Comparison of ENCODE assay signal across 8 mouse cellular contexts in genomic region chr13:83566180-83566579, GRCm38 (mm10).
DNase-seq lines count a peak whose midpoint lies in the region; ATAC-seq and TF ChIP-seq lines count a peak whose summit lies in the region.
"Had no signal": no experiment of that assay in that cellular context is flagged by ENCODE, and none has a peak within 500 bp of the region (broad histone marks: within the 10 kb centered on the region; RNA-seq: fewer than 3 reads in every experiment).

No protein-coding gene starts in this region.

- H3K9me3 ChIP-seq in lung, embryonic 14.5 days (ENCODE audit: low read depth, low read length), result no peaks in the 10 kb centered on the region
- H3K9me3 ChIP-seq: intestine, embryonic 15.5 days had no signal

- intact Hi-C loops in gastrocnemius, postnatal 14 days (cut with DNase I; ENCODE audit: low total_unique reads), result no loop called here

- WGBS in lung, embryonic 14.5 days, result 23% methylated on average over 4 of the region's 4 CpGs
- 24% methylated on average over 4 of the region's 4 CpGs for WGBS in lung, adult 2 months

- peak overlapping the region; percentile 12; the same call in 1 of the 2 replicates for H3K4me2 ChIP-seq in lung, embryonic 14.5 days
- H3K4me2 ChIP-seq: intestine, embryonic 15.5 days had no signal

- no peaks in the 10 kb centered on the region for H3K27me3 ChIP-seq in lung, embryonic 14.5 days (ENCODE audit: insufficient read depth, low read length)
- H3K27me3 ChIP-seq: intestine, embryonic 15.5 days had no signal

- H3K36me3 ChIP-seq in lung, embryonic 14.5 days (ENCODE audit: insufficient read depth), result no peaks in the 10 kb centered on the region
- H3K36me3 ChIP-seq: intestine, embryonic 15.5 days had no signal

- no peak overlapping the region for H3K9ac ChIP-seq in lung, embryonic 14.5 days
- H3K9ac ChIP-seq: intestine, embryonic 15.5 days had no signal

- peak overlapping the region; percentile 50; the same call in 1 of the 2 replicates for H3K27ac ChIP-seq in lung, embryonic 14.5 days (ENCODE audit: low read depth)
- H3K27ac ChIP-seq: intestine, embryonic 15.5 days had no signal

- ATAC-seq in lung, embryonic 14.5 days (ENCODE audit: insufficient read depth), result peak; percentile 73; the same call in 1 of the 2 replicates
- ATAC-seq in hematopoietic stem cell, adult 5-6 weeks (replicated peaks in 1 of 2; ENCODE audit: insufficient read depth in 1 of 2, low FRiP score in 2 of 2, low TSS enrichment in 1 of 2, low read depth in 1 of 2, poor library complexity in 2 of 2, severe bottlenecking in 2 of 2), result peak; percentile 85 to 96
- ATAC-seq in megakaryocyte-erythroid progenitor cell, adult 5-6 weeks (replicated peaks; ENCODE audit: low FRiP score, low TSS enrichment, poor library complexity, severe bottlenecking), result 0 out of 2 replicates have a peak, but pooled peaks have one; percentile 12

- TF ChIP-seq POLR2A in lung, adult 2 months (IDR thresholded peaks at IDR 0.05; ENCODE audit: borderline replicate concordance, extremely low read depth, low read depth, low read length), result no peak
- TF ChIP-seq POLR2A in brain, embryonic 14.5 days (IDR thresholded peaks at IDR 0.05; ENCODE audit: borderline replicate concordance, extremely low read depth, insufficient read depth, insufficient read length, poor library complexity, severe bottlenecking), result no peak

- DNase-seq in lung, embryonic 14.5 days, result peak; percentile 72
- no peak for DNase-seq in lung, adult 2 months
- DNase-seq in brain, embryonic 14.5 days (ENCODE audit: low read depth), result peak; percentile 71
- DNase-seq in gastrocnemius, postnatal 14 days, result no peak
- no peak for DNase-seq in adipocyte (ENCODE audit: low spot score)

- H3K4me1 ChIP-seq in lung, embryonic 14.5 days (ENCODE audit: insufficient read depth), result no peaks in the 10 kb centered on the region; the same call in 1 of the 2 replicates
- H3K4me1 ChIP-seq in lung, adult 2 months (ENCODE audit: control insufficient read depth, insufficient read depth, low read length), result peaks cover 7% of the 10 kb centered on the region
- H3K4me1 ChIP-seq: intestine, embryonic 15.5 days had no signal

- no peak for TF ChIP-seq CTCF in lung, embryonic 14.5 days (IDR thresholded peaks at IDR 0.05; ENCODE audit: low read depth)
- no peak for TF ChIP-seq CTCF in lung, adult 2 months (IDR thresholded peaks at IDR 0.05; ENCODE audit: insufficient read depth, low read length)
- no peak for TF ChIP-seq CTCF in brain, embryonic 14.5 days (IDR thresholded peaks at IDR 0.05; ENCODE audit: borderline replicate concordance, extremely low read depth, insufficient read depth, insufficient read length)

- H3K4me3 ChIP-seq in lung, embryonic 14.5 days (ENCODE audit: low read depth, low read length), result no peak overlapping the region
- no peak overlapping the region for H3K4me3 ChIP-seq in lung, adult 2 months (replicated peaks; ENCODE audit: extremely low read depth, low read depth, low read length)
- H3K4me3 ChIP-seq: intestine, embryonic 15.5 days had no signal

Comparison
In these comparisons a context has a peak if more than half of its experiments do, and no peak if none do; other contexts are left out.
1. DNase-seq: peak in lung, embryonic 14.5 days (single experiment) and brain, embryonic 14.5 days (single experiment); none in lung, adult 2 months (single experiment), gastrocnemius, postnatal 14 days (single experiment) and adipocyte (single experiment).
2. ATAC-seq: peak in every context shown above with its lines; median percentile 90 in hematopoietic stem cell, adult 5-6 weeks; 73 in lung, embryonic 14.5 days; 12 in megakaryocyte-erythroid progenitor cell, adult 5-6 weeks.